Mouse (Mus musculus) hindbrain, embryonic 13.5 days (tissue): ENCODE results near the gene Runx3. TPM values are rescaled to one million over a fixed set of nuclear protein-coding genes. Genes with fewer than 3 reads are reported as not detected.

Experiments used
- ATAC-seq: fragments of 200-750 bp; cut with Nextera tagmentation; 2 replicates; pipeline ENCODE4 v1.8.0; 2017; ENCODE audit warnings: moderate TSS enrichment; ENCODE audit not compliant: low FRiP score
- H3K27ac ChIP-seq: fragments of 300-500 bp; sonication (generic); 2 replicates; pipeline ENCODE4 v1.5.1; 2015; ENCODE audit warnings: inconsistent platforms, mild to moderate bottlenecking, moderate library complexity
- H3K27me3 ChIP-seq: fragments of 300-500 bp; sonication (generic); 2 replicates; pipeline ENCODE4 v1.6.1; 2015; ENCODE audit warnings: mild to moderate bottlenecking, inconsistent platforms
- H3K36me3 ChIP-seq: fragments of 300-500 bp; sonication (generic); 2 replicates; pipeline ENCODE4 v1.6.1; 2015; ENCODE audit warnings: mild to moderate bottlenecking, inconsistent platforms
- H3K4me1 ChIP-seq: fragments of 300-500 bp; sonication (generic); replicated peaks from 2 replicates; pipeline ENCODE4 v1.6.1; 2015; ENCODE audit warnings: inconsistent platforms
- H3K4me2 ChIP-seq: fragments of 300-500 bp; sonication (generic); 2 replicates; pipeline ENCODE4 v1.6.1; 2015; ENCODE audit warnings: inconsistent platforms, mild to moderate bottlenecking, moderate library complexity
- H3K4me3 ChIP-seq: fragments of 300-500 bp; sonication (generic); 2 replicates; pipeline ENCODE4 v1.5.1; 2015; ENCODE audit warnings: mild to moderate bottlenecking, inconsistent platforms
- H3K9ac ChIP-seq: fragments of 300-500 bp; sonication (generic); 2 replicates; pipeline ENCODE4 v1.6.1; 2015; ENCODE audit warnings: mild to moderate bottlenecking, inconsistent platforms
- H3K9me3 ChIP-seq: fragments of 300-500 bp; sonication (generic); 2 replicates; pipeline ENCODE4 v1.6.1; 2016; ENCODE audit warnings: inconsistent platforms
- WGBS: fragments of 180-500 bp; shearing (Covaris S2); methylation state at CpG from one replicate; pipeline ENCODE4 v1.1.7; 2015; 5-methylcytosine and 5-hydroxymethylcytosine counted together
- polyA plus RNA-seq: library from polyadenylated mRNA; unstranded; fragments of >200 nt; fragmentation: Nextera tagmentation; extraction: Ambion mirVana; gene quantifications from 2 replicates; pipeline ENCODE4 v1.2.1, GENCODE M21; 2015

Runx3 gene
- polyA plus RNA-seq, 1 experiment from 2014 or later, result 0.10 TPM

GRCm38 (mm10) chr4:135154089-135154949, 33.9 kb downstream of the Runx3 start:
- H3K27ac ChIP-seq, result no peak overlapping the region
- peaks cover 100% of the 10 kb centered on the region for H3K27me3 ChIP-seq
- WGBS, result 1% methylated on average over 21 of the region's 21 CpGs
- no peaks in the 10 kb centered on the region for H3K9me3 ChIP-seq
- H3K9ac ChIP-seq, result no peak overlapping the region
- H3K4me2 ChIP-seq, result no peak overlapping the region
- ATAC-seq, result no peak
- H3K4me1 ChIP-seq, result peaks cover 16% of the 10 kb centered on the region
- no peaks in the 10 kb centered on the region for H3K36me3 ChIP-seq
- no peak overlapping the region for H3K4me3 ChIP-seq

DNA sequence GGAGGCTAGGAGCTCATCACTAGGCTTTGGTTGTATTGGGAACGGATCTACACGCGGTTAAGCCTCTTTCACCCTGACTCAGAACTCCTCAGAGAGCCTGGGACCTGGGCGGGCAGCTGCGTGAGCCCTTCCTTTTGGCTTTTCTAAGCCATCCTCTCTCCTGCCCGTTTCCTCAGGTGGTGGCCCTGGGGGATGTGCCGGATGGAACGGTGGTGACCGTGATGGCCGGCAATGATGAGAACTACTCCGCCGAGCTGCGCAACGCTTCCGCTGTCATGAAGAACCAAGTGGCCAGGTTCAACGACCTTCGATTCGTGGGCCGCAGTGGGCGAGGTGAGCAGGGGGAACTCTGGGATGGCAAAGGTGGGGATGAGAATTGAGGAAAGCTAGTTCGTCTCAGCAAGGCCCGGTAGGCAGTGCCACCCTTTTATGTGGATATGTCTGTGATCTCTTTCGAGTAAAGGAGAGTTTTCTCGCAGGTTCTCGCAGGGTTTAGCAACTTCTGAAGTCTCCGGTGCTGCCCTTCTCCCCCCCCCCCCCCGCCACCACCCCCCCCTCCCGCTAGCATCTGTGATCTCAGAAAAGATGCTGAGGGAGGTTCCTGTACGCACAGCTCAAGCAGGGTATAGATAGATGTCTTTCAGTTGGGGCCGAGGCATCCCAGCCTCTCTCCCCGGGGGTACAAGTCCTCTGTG, 34.8 kb downstream of the Runx3 start:
- Histone ChIP-seq H3K4me2 (no peak overlapping the region), H3K27me3 (peaks cover 100% of the 10 kb centered on the region), H3K4me3 (0 out of 2 replicates have a peak overlapping the region, but pooled peaks have one; percentile 2), H3K9me3 (no peaks in the 10 kb centered on the region), H3K4me1 (peaks cover 16% of the 10 kb centered on the region), H3K36me3 (no peaks in the 10 kb centered on the region), H3K9ac (no peak overlapping the region), H3K27ac (no peak overlapping the region)
- 2% methylated on average over 30 of the region's 31 CpGs for WGBS
- ATAC-seq, result no peak

DNA sequence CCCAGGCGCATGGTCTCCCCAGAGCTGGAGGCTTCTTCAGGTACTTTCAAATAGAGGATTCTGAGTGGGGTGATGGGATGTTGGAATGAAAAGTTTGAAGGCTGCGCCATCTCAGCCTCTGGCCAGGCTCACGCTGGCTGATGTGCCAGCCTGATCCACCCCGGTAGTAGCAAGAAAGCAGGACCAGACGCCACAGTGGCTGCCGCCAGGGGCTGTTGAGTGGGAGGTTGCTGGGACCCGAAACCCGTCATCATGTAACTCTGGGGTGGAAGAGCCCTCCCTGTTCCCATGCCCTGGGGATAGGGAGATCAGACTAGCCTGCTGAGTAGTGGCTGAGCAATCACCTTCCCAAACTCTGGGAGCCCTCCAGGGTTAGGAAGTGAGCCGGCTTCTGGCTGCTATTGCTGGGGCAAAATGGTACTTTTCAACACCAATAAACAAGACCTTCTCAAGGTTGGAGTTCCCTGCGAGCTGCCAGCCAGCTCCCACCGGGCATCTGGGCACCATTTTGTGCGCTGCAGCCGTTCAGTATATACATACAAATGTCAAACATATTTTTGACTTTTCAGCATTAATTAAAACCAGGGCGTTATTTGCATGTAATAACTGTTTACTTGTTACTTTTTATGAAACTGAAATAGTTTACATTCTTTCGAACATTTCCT, 35.5 kb downstream of the Runx3 start:
- Histone ChIP-seq H3K4me2 (no peak overlapping the region), H3K27ac (no peak overlapping the region), H3K4me3 (no peak overlapping the region), H3K9me3 (no peaks in the 10 kb centered on the region), H3K4me1 (peaks cover 16% of the 10 kb centered on the region), H3K27me3 (peaks cover 99% of the 10 kb centered on the region), H3K9ac (no peak overlapping the region), H3K36me3 (no peaks in the 10 kb centered on the region)
- no peak for ATAC-seq
- WGBS, result 7% methylated on average over 15 of the region's 15 CpGs

DNA sequence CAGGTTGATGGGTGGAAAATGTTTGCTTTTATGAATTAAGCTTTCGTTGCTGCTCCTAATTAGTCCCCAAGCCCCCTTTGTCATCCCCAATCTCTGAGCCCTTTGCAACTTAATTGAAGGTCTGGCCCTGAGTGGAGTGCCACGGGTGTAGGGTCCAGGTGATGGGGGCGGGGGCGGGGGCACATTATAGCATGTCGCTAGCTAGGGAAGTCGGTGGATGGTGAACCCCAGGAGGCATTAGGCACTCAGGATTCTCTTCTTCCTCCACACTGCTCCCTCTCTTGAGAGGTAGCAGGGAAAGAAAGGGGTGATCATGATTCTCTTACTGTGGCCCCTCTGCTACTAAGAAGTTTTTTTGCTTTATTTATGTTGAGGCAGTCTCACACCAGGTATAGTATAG, 36.1 kb downstream of the Runx3 start:
- no peak overlapping the region for H3K27ac ChIP-seq
- H3K4me1 ChIP-seq, result peaks cover 16% of the 10 kb centered on the region
- WGBS, result 9% methylated on average over 6 of the region's 6 CpGs
- H3K9me3 ChIP-seq, result no peaks in the 10 kb centered on the region
- H3K9ac ChIP-seq, result no peak overlapping the region
- ATAC-seq, result no peak
- no peak overlapping the region for H3K4me3 ChIP-seq
- H3K36me3 ChIP-seq, result no peaks in the 10 kb centered on the region
- H3K4me2 ChIP-seq, result no peak overlapping the region
- H3K27me3 ChIP-seq, result peaks cover 98% of the 10 kb centered on the region

DNA sequence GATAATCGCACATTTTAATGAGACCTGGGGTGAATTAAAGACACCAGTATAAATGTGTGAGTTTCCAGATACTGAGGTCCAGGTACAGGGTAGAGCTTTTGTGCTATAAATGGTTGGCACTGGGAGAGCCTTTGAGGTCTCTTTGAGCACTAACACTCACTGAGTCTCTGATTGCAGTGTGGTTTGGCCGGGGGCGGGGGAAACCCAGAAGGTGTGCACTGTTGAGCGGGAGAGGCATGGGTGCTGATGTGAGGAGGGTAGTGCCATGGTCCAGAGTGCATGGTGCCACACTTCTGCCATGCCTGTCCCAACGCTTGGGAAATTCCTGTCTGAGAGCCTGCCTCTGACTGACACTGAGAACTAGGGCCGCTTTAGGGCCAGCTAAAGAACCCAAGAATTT, 36.9 kb downstream of the Runx3 start:
- H3K9ac ChIP-seq, result no peak overlapping the region
- H3K4me2 ChIP-seq, result no peak overlapping the region
- H3K36me3 ChIP-seq, result no peaks in the 10 kb centered on the region
- no peaks in the 10 kb centered on the region for H3K9me3 ChIP-seq
- peaks cover 93% of the 10 kb centered on the region for H3K27me3 ChIP-seq
- 6% methylated on average over 6 of the region's 6 CpGs for WGBS
- no peak overlapping the region for H3K4me3 ChIP-seq
- ATAC-seq, result no peak
- peaks cover 13% of the 10 kb centered on the region for H3K4me1 ChIP-seq
- no peak overlapping the region for H3K27ac ChIP-seq

DNA sequence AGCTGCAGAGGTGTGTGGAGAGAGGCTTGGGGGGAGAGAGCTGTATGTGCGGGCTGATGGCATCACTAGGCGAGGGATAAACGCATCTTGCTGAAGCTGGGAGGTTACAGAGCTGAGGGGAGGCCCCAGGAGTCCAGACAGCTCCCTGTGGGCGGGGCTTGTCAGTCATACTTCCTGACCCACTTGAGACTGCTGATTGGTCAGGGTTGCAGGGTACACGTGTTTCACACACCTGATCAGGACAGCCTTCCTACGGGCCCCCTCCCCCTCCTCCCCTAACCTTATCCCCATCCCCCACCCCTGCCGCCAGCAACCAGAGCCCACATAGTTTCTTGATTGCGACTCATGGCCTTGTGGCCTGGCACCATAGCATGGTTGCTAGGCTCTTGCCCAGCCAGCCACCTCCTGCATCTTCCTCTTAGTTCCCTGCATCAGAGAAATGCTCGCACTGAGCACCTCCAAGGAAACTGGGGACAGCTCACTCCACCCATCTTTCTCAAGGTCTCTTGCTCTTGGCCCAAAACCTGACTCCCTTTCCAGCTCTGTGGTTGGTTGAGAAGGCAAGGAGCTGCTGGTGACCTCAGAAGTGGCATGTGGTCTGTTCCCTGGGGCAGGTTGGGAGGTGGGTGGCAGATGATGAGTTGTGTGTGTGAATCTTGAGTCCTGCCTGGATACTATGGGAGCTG, 38.4 kb downstream of the Runx3 start:
- 1% methylated on average over 9 of the region's 9 CpGs for WGBS
- Histone ChIP-seq H3K36me3 (no peaks in the 10 kb centered on the region), H3K27me3 (peaks cover 90% of the 10 kb centered on the region), H3K9ac (no peak overlapping the region), H3K4me1 (peaks cover 6% of the 10 kb centered on the region), H3K9me3 (no peaks in the 10 kb centered on the region), H3K4me2 (no peak overlapping the region), H3K27ac (no peak overlapping the region), H3K4me3 (no peak overlapping the region)
- no peak for ATAC-seq

GRCm38 (mm10) chr4:135159663-135160062, 39.2 kb downstream of the Runx3 start:
- Histone ChIP-seq H3K4me1 (peaks cover 6% of the 10 kb centered on the region; the same call in 1 of the 2 replicates), H3K36me3 (no peaks in the 10 kb centered on the region), H3K27me3 (peaks cover 90% of the 10 kb centered on the region), H3K4me2 (no peak overlapping the region), H3K9me3 (no peaks in the 10 kb centered on the region), H3K27ac (no peak overlapping the region), H3K9ac (no peak overlapping the region), H3K4me3 (no peak overlapping the region)
- WGBS, result 64% methylated on average over 2 of the region's 2 CpGs
- ATAC-seq, result no peak

DNA sequence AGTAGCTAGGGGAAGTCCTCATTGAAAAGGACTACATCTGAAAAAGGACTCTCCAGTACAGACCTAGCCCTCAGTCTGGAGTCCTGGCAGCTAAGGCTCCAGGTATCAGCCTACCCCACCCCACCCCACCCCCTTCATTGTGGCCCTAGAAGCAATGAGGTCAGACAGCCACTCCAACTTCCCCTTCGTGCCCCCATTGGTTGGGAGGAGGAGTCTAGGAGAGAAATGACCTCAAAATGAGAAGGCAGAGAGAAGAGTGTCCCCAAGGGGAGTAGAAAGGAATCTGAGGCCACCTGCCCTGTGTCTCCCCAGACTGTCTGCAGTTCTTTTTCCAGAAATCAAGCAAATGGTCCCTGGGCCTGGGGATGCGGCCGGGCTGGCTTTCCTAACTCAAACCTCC, 39.7 kb downstream of the Runx3 start:
- H3K9ac ChIP-seq, result no peak overlapping the region
- no peak overlapping the region for H3K27ac ChIP-seq
- H3K4me1 ChIP-seq, result peaks cover 6% of the 10 kb centered on the region; the same call in 1 of the 2 replicates
- no peak for ATAC-seq
- H3K4me2 ChIP-seq, result no peak overlapping the region
- H3K4me3 ChIP-seq, result no peak overlapping the region
- H3K36me3 ChIP-seq, result no peaks in the 10 kb centered on the region
- no peaks in the 10 kb centered on the region for H3K9me3 ChIP-seq
- 68% methylated on average over 3 of the region's 3 CpGs for WGBS
- peaks cover 90% of the 10 kb centered on the region for H3K27me3 ChIP-seq

GRCm38 (mm10) chr4:135161441-135161840, 41.0 kb downstream of the Runx3 start:
- no peaks in the 10 kb centered on the region for H3K9me3 ChIP-seq
- H3K4me3 ChIP-seq, result no peak overlapping the region
- ATAC-seq, result no peak
- H3K9ac ChIP-seq, result no peak overlapping the region
- H3K4me2 ChIP-seq, result no peak overlapping the region
- H3K4me1 ChIP-seq, result peaks cover 11% of the 10 kb centered on the region
- H3K36me3 ChIP-seq, result no peaks in the 10 kb centered on the region
- 93% methylated on average over 11 of the region's 11 CpGs for whole genome bisulfite sequencing
- H3K27me3 ChIP-seq, result peaks cover 90% of the 10 kb centered on the region
- H3K27ac ChIP-seq, result no peak overlapping the region

DNA sequence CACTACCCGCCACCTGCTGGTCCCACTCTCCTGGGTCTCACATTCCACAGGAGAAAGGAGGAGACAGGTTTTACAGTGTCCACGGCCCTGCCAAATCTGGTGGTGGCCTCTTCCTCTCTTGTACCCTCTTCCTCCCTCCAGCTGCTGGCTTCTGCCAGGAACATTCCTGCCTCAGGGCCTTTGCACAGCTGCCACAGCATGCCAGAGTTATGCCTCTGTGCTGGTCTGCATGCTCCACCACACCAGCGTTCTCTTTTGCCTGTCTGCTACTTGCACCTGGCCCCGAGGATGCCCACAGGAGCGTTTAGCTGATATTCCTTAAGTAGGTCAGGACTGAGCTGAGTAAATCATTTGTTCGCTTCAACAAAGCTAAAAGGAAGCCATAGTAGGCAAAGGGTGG, 45.3 kb downstream of the Runx3 start:
- Histone ChIP-seq H3K4me2 (no peak overlapping the region), H3K27ac (no peak overlapping the region), H3K36me3 (no peaks in the 10 kb centered on the region), H3K9me3 (no peaks in the 10 kb centered on the region), H3K9ac (no peak overlapping the region), H3K4me1 (peaks cover 18% of the 10 kb centered on the region), H3K27me3 (peaks cover 87% of the 10 kb centered on the region), H3K4me3 (no peak overlapping the region)
- WGBS, result 55% methylated on average over 6 of the region's 6 CpGs
- no peak for ATAC-seq

DNA sequence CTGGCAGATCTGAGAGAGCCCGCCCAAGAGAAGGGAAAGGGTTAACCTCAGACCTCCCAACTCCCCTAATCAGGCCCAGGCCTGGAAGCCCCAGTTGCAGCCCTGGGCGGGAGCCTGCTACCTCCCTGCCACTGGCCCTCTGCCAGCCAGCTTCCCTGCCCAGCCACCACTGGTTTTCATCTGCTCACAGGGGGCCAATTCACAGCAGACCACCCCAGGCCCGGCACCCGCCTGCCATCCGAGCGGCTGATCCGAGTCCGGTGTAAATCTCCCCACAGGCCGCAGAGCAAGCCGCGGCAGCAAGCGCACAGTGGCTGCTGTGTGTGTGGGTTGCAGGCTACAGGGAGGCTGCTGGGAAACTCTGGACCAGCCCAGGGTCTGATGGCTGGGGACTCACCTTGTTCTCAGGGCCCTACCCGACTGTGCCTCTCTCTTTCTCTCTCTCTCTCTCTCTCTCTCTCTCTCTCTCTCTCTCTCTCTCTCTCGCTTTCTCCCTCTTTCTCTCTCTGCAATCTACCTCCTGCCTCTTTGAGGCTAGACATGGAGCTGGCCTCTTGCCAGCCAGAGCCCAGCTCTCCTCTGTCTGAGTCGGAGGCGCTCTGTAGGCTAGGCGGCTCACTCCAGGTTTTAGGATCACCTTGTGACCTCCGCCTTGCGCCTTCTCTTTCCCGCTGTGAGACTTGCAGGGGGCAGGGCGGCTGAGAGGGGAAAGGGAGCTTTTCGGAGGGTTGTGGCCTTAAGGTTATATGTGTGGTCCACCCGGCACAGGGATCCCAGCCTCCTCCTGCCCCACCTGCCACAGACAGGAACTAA, 46.2 kb downstream of the Runx3 start:
- Histone ChIP-seq H3K36me3 (no peaks in the 10 kb centered on the region), H3K4me3 (peak overlapping the region; percentile 5; the same call in 1 of the 2 replicates), H3K9ac (peak overlapping the region; percentile 61; the same call in 1 of the 2 replicates), H3K4me2 (peak overlapping the region; percentile 38), H3K27ac (peak overlapping the region; percentile 23; the same call in 1 of the 2 replicates), H3K9me3 (no peaks in the 10 kb centered on the region), H3K27me3 (peaks cover 90% of the 10 kb centered on the region), H3K4me1 (peaks cover 21% of the 10 kb centered on the region)
- peak; percentile 68 for ATAC-seq
- WGBS, result 4% methylated on average over 22 of the region's 23 CpGs
